Mouse (Mus musculus) telencephalon, adult 2 months (tissue): ENCODE data around the gene Rmi1.
"Not testable (repeated sequence)": the region's sequence is repeated elsewhere in the genome, so short reads cannot be mapped to it uniquely, and the experiment has no call there.

Experiments
- DNase-seq: peaks from one replicate; pipeline ENCODE4 v3.0.0-alpha.2; 2011; ENCODE audit warnings: low read depth, low spot score

The Rmi1 gene

DNA sequence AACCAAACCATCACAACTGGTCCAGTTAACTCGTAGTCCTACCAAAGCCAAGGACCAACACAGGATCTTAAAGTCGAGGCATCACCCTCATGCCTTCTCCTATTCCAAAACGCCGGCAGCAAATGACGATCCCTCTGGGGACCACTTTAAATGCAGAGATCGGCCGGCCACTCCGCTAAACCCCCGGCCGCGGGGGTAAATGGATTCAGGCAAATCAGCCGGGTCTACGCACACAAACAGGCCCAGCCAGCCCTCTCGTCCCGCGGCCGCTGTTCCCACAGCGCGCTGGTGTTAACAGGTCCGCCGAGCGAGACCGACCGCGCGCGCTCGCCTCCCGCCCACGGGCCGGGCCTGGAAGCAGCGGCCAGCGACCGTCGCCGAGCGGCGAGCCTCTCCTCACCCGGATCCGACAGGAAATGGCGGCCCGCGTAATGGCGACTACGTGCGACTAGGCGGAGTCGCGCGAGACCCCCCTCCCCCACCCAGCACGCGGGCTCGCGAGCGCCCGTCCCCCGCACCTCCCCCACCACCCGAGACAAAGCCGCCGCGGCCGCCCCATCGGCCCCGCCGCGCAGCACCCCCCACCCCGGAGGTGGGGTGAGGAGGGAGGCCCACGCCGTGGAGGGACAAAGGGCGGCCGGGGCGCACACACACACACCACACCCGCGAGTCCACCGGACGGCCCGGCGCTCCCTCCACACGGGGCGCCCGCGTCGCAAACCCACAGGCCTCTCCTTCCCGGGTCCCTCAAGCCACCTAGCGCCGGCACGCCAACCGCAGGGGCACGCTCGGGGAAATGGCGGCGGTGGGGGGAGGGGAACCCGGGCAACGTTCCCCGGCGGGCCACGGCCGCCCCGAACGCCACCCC is 679 bp upstream of the Rmi1 start:
- peak; percentile 55 for DNase-seq

DNA sequence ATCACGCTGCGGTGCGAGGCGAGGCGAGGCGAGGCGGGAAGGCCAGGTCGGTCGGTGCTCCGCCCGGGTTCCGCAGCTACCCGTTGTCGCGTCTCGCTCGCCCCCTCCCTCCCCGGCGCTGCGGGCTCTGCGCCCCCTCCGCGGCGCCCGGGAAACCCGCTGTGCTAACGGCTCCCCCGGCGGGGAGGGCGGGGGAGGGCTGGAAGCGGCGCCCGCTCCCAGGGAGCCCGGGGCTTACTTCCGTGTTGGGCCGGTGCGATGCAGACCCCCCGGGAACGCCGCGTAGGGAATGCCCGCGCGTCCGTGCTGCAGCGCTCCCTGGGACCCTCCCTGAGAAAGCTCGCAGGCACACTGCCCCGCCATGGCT is 679 bp downstream of the Rmi1 start:
- no peak for DNase-seq

DNA sequence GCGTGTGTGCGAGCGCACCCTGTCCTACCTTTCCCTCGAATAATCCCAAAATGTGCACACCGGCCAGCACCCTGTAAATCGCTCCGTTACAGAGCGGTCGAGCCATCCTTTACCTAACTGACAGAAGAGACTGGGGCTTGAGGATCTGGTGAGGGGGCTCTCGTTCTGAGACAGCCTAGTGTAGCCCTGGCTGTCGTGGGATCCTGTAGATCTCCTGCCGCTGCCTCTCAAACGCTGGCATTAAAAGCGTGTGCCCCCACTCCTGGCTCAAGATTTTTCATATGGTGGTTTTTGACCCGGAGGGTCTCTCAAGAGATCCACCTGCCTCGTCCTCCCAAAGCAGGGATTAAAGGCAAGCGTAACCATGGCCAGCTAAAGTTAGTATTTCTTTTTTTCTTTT is 1.2 kb downstream of the Rmi1 start, which contains the start of gene Hnrnpk:
Hnrnpk (minus strand) TSS at position 101 of the 400 bp plus-strand sequence.
- DNase-seq, result not testable (repeated sequence)

DNA sequence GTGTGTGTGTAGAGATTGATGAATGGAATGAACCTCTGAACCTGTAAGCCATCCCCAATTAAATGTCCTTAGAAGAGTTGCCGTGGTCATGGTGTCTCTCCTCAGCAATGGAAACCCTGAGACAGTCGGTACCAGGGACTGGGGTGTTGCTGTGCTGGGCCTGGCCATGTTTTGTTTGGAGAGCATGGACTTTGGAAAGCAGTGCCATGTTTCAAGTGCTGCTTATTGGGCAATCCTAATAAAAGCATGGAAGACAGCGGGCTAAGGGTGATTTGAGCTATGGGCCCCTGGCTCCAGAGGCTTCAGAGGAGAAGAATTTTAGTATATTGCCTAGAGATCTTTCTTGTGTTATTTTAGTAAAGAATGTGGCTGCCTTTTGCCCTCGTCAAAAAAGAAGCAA is 9.0 kb downstream of the Rmi1 start:
- DNase-seq, result no peak

DNA sequence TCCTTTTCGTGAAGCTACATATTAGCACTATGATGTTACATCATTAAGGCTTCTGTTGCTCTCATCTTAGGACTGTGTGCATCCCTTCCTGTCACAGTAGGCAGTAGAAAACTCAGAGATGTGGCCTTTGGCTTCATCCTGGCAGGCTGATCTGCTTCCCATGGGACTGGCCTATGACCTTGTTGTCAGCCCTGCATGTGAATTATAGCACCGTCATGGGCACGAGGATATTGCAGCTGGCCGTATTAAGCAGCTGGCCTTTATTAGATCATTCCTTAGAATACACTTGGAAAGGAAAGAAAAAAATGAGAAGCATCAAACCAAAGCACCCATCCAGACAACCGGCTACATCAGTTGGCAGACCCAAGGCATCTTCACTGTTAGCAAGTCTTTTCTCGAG is 13.3 kb downstream of the Rmi1 start:
- DNase-seq, result no peak

DNA sequence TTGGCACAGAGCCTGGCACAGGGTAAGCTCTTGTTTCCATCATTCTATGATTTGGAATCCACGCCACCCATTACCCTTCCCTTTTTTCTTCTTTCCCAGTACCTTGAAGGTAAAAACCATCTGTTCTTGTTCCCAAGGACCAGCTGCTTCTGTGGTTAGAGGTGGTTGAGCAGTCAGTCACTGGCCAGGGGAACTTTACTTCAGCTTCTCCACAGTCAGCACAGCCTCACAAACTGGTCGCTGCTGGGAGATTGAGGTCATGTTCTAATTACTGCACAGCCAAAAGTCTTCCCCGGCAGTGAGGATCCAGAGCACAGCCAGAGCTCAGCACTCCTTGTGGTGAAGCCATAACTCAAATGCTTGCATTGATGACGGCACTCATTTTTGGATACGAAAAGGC is 13.8 kb downstream of the Rmi1 start:
- DNase-seq, result no peak

DNA sequence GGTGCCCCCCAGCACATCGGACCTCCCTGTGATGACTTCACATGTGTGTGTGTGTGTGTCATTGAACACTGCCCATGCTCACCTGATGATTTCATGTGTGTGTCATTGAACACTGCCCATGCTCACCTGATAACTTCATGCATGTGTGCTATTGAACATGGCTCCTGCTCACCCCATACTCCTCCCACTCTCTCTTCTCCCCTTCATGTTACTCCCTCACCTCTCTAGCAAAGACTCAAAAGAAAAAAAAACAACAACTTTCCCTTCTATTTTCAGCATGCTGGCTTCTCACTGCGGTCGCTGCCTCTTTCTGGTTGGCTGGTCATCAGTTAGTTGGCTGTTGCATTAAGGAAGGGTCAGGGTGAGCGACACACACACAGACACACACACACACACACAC is 16.6 kb downstream of the Rmi1 start:
- no peak for DNase-seq

DNA sequence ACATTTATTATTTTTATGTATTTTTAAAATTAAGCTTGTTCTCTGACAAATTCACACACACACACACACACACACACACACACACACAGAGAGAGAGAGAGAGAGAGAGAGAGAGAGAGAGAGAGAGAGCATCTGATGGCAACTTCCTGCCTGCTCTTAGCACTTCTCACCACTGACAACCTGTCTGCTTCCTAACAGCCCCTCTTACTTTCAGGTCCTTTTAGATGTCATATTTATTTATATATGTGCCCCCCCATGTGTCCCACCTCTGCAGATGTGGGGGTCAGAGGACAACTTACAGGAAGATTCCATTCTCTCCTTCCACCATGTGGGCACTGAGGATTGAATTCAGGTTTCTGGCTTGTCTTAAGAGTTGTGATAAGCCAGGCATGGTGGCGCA is 17.2 kb downstream of the Rmi1 start:
- DNase-seq, result no peak

DNA sequence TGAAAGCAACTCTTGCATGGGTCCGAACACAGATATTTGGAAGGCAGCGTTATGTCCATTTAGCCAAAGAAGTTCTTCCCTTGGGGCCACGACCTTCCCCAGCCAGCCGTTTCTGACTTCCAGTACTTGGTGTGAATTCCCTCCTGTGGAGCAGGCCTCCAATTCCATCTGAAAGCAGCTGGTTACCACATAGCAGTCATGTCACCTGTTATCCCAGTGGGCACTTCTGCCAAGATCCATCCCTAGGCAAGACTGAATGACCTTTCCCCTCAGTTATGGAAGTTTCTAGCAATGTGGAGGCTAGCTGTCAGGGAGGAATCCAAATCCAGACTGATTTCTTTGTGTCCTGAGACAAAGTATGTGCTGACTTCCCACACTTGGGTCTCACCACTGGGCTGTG is 19.0 kb downstream of the Rmi1 start:
- no peak for DNase-seq

DNA sequence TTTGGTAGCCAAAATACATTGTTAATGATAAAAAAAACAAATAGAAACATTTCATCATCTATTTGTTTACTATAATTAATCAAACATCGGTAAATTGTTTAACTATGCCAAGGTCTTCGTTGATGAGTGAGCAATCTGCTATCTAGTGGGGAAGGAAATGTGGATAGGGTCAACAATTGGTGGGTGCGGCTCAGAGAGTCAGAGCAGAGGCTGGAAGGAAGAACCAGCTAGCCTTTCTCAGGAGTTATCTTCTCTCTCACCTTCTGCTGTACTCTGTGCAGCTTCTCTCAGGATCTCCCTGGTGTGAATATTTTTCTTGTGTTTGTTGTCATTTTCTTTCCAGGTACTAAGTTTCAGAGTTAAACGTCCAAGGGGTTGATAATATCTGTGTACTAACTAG is 20.2 kb downstream of the Rmi1 start:
- DNase-seq, result no peak

DNA sequence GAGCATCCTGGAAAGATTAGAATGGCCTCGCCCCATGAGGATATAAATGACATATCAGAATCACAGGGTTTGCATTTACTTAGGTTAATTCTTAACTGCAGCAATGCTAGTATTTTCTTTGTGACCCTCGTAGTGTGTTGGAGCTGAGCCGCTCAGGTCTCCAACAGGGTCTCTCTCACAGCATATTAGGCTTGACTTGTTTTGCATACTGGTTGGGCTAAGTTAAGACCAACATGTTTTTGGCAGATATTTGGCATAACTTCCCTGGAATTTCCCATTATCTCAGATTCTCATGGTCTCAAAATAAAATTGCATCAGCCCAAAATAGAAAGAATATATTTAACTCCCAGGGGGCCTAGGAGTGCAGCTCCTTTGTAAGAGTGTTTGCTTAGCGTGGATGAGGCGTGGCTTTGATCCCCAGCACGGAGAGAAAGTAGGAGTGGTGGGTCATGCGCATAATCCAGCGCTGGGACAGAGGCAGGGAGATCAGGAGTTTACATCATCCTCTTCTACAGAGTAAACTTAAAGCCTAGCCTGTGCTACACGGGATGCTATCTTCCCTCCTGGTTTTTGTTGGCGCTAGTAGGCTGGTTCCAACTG is 21.1 kb downstream of the Rmi1 start:
- DNase-seq, result no peak

DNA sequence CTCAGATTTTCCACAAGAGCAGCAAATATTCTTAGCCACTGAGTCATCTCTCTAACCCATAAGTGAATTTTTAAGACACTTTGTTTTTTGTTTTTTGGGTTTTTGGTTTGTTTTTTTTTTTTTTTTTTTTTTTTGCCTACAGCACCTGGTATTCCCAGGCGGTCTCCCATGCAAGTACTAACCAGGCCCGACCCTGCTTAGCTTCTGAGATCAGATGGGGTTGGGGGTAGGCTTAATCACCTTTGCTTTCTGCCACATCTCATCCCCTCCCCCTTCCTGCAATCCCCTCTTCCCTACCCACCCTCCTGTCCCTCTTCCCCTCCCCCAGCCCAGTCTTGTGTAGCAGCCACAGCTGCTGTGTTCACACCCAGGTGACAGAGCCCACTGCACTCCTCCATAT is 37.7 kb downstream of the Rmi1 start:
- no peak for DNase-seq

DNA sequence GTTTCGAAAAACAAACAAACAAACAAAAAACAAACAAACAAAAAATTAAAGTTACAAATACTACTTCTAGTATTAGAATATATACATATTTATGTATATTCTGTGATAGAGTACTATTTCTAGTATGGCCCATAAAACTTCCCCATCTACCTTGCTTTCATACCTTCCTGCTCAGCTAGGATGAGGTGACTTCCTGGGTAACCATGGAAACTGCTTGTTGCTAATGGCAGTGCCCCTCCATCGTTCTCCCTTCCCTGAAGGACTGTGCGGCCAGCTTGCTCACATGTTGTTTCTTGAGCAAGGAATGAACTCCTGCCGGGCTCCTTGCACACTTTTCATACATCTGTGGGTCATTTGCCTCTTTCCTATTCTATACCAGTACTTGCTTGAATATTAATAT is 41.3 kb downstream of the Rmi1 start:
- no peak for DNase-seq

DNA sequence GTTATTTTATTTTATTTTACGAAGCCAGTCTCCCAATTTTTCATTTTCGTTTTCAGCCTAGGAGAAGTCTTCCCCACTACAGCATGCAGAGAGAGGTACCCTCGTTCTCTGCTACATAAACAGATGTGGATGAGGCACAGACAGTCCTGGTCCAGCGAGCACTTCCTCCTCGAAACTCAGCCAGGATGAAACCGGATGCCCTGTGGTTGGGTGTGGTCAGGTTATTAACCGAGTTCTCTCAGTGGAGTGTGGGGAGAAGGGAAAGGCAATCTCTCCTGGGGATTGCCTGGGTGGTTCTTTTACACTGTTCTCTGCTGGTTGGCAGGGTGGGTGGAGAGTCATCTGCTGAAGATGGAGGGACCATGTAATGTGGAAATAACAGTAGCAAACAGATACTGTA is 41.7 kb downstream of the Rmi1 start:
- no peak for DNase-seq

DNA sequence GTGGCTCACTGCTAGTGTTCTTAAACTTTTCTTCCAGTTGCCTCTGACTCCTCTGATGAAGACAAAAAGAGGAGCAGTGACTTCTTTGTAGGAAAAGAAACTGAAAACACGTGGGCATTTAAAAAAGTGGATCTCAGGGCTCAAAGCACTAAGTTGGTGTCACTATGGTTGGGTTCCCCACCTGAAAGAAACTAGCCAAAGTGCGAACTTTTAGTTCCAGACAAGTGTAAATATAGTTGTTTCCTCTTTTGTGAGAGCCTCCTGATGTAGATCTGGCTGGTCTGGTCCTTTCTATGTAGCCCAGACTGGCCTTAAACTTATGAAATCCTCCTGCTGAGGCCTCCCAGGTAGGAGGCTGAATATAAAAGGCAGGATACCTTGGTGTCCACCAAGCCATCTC is 44.5 kb downstream of the Rmi1 start:
- no peak for DNase-seq

DNA sequence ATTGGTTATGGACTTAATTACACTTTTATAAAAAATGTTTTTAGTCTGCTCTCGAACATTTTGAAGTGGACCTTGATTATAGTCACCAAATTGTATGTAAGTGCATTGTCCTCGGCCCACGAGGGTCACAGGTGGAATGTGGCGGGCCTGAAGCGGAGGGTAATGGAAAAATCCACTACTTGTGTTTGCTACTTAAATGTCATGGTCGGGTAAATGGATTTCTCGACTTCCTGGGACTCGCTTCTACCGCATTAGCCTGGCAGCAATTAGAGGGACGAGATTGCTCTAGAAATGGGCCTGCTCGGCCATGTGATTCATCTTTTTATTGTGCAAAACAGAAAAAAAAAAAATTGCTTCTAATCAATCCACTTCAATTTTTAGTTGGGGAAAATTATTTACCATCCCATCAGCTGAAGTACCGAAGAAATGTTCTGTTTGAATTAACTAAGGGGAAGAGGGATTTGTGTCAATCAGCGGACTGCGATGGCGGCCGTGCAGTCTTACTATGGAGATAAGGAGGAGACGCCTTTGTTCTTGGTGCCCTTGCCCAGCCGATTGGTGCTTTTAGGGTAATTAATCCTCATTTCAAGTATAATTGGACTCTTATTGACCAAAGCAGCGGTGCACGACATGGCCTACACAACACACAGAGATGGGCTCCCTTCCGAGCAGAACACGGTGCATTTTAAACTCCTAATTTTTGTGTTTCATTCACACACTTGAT is 48.6 kb downstream of the Rmi1 start:
- no peak for DNase-seq

DNA sequence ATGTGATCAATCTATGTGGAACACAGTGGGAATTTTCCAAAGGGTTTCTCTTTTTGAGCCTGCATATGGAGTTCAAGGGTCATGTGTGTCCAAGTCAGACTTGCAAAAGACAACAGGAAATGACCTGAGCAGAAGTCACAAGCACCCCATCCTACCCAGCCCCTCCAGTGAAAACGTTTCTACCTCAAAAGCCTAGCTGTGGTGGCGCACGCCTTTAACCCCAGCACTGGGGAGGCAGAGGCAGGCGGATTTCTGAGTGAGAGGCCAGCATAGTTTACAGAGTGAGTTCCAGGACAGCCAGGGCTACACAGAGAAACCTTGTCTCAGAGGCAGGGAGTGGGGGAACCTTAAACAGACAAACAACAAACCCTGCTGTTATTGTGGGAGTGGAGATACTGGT is 50.2 kb downstream of the Rmi1 start:
- no peak for DNase-seq

DNA sequence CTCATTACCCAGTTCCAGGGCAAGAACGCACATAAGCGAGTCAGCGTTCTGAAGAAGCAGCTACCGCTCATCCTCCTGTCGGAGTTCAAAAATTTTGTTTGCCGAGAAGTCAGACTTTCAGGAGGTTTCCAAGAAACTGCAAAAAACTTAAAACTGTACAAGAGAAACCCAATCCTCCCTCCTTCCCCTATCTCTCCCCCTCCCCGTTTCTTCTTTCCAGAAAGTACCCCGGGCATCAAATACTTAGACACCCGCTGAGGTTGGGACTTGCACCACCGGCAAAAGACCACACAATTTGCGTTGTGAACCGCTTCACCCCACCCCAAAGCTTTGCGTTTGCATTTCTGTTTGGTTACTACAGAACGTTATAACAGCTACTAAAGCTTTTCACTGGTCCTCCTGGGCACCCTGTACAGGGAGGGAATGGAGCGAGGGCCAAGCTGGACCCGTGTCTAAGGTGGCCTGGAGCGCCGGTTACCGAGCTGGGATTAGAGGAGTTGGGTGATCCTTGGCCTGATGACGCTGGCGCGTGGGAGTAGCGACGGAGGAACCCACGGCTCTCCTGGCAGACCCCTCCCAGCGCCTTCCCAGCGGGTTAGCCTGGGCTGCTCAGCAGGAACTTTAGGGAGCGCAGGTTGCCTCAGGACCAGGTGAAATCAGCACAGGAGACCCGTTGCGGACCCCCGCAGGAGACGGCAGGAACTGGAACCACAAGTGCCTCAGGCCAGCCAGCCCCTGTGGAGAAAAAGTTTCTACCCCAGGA is 50.8 kb downstream of the Rmi1 start:
- DNase-seq, result no peak

DNA sequence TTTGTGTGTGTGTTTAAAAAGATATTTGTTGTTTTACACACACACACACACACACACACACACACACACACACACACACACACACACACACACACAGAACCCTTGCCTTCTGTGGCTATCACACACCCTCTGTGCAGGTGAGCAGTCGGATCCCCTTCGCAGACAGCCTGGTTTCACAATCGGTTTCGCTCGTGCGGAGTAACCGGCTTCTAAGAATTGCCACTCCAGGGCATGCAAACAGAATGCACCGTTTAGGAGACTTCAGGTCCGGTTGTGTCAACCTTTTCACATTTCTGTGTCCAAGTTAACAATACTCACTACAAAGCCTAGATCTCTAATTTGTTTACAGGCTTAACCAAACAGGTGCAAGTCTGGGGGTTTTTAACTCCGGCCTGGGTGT is 51.5 kb downstream of the Rmi1 start:
- DNase-seq, result no peak

DNA sequence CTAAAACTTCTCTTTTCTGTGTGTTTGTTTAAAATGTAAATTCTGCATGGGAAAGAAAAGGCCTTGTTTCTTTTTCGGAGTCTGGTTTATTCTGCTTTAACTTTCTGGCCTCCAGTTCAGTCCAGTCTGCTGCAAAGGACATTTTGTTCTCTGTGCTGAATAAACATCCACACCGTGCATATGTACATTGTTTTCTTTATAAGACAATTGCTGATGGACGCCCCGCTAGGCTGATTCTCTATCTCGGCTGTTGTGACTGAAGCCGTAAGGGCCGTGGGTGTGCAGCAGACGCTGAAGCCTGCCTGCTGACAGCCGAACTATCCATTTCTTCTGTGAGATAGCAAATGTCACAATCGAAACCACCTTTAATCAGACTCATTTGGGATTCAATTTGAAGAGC is 54.5 kb downstream of the Rmi1 start:
- DNase-seq, result no peak

DNA sequence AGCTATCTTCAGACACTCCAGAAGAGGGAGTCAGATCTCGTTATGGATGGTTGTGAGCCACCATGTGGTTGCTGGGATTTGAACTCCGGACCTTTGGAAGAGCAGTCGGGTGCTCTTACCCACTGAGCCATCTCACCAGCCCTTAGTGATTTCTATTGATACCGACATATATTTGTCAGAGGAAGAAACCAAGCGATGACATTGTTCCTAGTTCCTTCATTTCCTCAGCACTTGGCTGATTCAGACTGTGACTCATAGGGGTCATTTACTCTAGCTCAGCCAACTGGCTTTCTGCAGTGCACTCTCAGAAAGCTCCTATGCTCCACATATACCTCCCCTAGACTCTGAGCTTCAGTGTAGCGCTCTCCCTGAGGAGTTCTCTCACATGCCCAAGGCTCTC is 56.8 kb downstream of the Rmi1 start:
- not testable (repeated sequence) for DNase-seq
